In the genomic region with DNA sequence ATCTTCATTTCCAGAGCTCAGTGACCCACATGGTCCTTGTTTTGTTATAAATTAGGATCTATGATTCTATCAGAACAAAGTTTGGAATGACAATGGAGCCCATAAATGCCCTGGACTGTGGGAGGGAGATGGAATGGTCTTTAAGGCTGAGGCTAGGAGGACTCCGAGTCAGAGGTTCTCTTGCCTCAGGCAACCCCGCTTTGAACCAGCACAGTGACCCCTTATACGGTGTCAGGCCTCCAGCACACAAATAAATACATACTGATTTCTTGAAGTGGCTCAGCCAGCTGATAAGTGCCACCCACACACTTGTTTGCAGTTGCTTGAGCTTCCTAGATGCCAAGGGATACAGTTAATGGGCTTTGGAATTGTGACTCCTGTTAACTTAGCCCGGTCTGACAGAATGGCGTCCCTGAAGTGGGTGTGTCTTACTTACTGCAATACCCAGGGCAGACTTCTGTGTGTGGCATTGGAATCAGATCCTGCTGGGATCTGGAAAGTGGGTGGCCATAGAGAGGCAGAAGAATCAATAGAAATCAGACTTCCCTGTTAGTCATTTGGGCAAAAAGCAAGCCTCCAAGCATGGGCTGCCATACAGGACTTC, we compare ENCODE assay signal across 17 mouse cellular contexts.
"Had no signal": no experiment of that assay in that cellular context is flagged by ENCODE, and none has a peak within 500 bp of the region (broad histone marks: within the 10 kb centered on the region; RNA-seq: fewer than 3 reads in every experiment).

No protein-coding gene starts in this region.

- H3K4me3 ChIP-seq: midbrain, embryonic 10.5 days; myocyte; neural tube, embryonic 13.5 days; neural tube, embryonic 15.5 days had no signal

- DNase-seq: lung, adult 18-20 months; lung, embryonic 14.5 days; lung, postnatal 10 days; lung, postnatal 4 days; midbrain, embryonic 14.5 days; right cerebral cortex, adult 18-20 months; right cerebral cortex, postnatal 25 days; right cerebral cortex, postnatal 4 days; spleen, adult 18-20 months; thymus, adult 18-20 months; thymus, postnatal 14 days; thymus, postnatal 36 days had no signal

- H3K27ac ChIP-seq: midbrain, embryonic 10.5 days; neural tube, embryonic 13.5 days; neural tube, embryonic 15.5 days had no signal

- H3K9me3 ChIP-seq: midbrain, embryonic 10.5 days; neural tube, embryonic 13.5 days; neural tube, embryonic 15.5 days had no signal

- H3K4me2 ChIP-seq: lung, embryonic 14.5 days; neural tube, embryonic 13.5 days; neural tube, embryonic 15.5 days had no signal

- H3K9ac ChIP-seq: lung, embryonic 14.5 days; neural tube, embryonic 13.5 days; neural tube, embryonic 15.5 days had no signal

- ATAC-seq: midbrain, embryonic 16.5 days had no signal

- H3K4me1 ChIP-seq: neural tube, embryonic 15.5 days had no signal

- H3K36me3 ChIP-seq: neural tube, embryonic 13.5 days had no signal

- H3K27me3 ChIP-seq: neural tube, embryonic 15.5 days had no signal
